Mouse (Mus musculus): ENCODE measurements around the gene Olr1. TPM values are rescaled to one million over a fixed set of nuclear protein-coding genes. Genes with fewer than 3 reads are reported as not detected.

Olr1 gene
- under 1 TPM in 1 of 4 experiments, not detected in 3; 0.48 TPM for total RNA-seq (2022)

DNA sequence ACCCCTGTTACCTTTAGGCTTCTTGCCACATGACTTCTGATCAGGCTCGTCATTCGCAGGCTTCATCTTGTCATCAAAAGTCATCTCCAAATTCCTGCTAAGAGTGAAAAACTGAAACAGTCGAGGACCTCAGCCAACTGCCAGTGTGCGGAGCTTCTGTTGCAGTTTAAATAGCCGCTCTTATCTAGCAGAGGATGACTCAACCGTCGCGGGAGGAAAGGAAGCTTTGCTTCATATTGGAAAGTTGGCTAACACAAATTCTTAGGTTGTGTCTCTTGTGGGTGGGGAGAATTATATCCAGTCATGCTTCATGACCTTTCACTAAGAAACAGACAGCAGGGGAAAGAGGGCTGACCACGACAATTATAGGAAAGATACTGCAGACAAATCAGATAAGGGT, at the start of gene Olr1:
Gene Olr1, minus strand, starts transcription at position 142 of the 400 bp plus-strand sequence.
- no peak for DNase-seq (ENCODE audit: low spot score in 2 of 2)

DNA sequence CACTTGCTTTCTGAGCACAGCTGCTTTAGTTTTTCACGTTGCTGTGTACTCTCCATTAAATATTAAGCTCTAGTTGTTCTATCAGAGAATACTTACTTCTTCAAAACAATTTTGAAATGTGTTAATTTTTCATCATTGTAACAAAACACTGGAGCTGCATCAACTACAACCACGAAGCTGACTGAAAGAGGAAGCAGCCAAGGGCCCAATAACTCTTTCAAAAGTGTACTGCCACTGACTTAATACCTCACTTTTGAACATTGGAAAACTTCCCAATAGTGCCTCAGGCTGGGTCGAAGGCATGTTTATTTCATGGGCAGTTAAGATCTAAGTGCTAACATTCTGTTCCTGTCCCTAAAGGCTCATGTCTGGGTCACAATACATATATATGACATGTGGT, 41.0 kb upstream of the Olr1 start:
- DNase-seq (ENCODE audit: low spot score in 2 of 2) = no peak

DNA sequence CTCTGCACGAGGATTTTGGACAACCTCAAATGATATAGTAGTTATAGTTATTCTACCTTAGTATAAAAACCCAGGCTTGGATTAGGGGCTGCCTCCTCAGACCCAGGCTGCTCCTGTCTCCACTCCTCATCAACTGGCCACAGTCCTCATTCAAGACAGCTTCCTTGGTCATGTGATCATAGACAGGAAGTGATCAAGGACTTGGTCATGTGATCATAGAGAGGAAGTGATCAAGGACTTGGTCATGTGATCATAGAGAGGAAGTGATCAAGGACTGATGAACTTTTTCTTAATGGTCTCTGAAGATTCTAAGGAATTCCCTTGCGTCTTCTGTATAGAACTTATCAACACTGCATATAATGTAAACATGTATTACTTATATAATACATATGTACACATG, 40.3 kb upstream of the Olr1 start:
- DNase-seq (ENCODE audit: low spot score in 2 of 2) = no peak

DNA sequence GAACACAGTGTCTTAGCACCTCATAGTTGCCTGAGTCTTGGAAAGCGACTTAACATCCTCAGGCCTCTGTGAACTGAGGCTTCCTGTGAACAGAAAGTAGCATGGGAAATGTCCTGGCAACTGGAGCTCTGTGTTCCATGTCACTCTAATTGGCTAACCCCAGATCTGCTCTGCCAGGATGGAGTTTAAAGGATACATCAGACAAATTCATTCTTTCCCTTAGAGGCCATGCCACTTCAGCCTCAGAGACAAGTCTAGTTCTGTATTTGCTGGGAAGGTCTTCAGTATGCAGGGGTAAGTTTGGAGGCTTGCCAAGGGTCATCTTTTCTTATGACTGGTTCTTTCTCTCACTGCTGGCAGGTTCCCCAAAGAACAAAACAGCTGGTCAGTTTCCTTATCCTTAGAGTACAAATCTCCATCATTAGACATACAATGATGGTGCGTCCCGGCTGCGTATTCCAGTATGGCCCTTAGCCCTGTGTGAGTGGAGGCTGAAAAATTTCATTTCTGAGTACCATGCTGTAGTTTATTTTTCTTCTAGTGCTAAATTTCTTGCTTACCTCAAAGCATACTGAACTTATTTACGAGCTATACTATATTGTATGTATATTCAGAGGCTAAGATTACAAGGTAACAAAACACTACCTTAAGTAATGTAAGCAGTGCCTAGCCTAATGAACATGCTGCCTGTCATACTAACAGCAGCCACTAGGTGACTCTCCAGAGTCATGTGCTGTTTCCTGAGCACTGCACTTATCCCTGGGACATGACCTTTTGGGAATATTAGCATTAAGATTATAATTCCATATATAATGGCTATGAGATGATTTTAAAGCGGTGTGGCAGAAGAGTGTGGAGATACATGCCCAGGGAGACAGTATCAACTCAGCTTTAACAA, 37.0 kb upstream of the Olr1 start:
- peak; percentile 20 to 49 for DNase-seq (ENCODE audit: low spot score in 2 of 2)

DNA sequence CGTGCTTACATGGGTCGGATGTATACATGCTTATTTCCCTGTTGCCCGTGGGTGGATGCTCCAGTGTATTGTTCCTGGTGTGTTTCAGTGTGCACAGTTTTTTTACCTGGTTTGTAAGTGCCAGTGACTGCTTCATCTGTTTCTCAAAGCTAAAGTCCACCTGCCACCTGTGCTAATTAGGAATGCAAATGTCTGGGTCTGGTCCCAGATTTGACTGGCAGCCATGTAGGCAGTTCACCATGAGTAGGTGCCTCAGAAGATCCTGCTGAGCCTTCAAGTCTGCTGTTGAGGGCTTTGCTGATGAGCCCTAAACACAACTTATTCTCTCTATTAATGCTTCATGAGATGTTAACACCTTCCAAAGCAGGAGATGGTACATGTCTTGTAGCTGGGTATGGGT, 35.6 kb upstream of the Olr1 start:
- DNase-seq (ENCODE audit: low spot score in 2 of 2) = no peak

DNA sequence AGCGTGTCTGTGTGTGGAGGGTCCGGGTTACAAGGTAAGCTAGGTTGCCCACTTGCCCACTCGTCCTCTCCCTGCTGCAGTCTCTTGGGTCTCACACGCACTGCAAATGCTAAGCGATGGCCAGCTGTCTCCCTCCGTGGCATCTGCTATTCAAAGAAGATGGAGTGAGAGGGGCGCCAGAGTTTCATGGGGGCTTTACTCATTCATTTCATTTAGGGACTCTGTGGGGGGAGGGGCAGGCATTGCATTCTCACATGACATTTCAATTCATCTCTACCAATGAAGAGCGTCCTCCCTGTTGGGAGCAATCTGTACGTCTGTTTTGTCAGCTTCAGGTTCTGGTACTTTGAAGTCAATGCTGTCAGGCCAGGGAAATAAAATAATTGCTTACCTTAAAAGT, 35.0 kb upstream of the Olr1 start:
- DNase-seq (ENCODE audit: low spot score in 2 of 2) = no peak

DNA sequence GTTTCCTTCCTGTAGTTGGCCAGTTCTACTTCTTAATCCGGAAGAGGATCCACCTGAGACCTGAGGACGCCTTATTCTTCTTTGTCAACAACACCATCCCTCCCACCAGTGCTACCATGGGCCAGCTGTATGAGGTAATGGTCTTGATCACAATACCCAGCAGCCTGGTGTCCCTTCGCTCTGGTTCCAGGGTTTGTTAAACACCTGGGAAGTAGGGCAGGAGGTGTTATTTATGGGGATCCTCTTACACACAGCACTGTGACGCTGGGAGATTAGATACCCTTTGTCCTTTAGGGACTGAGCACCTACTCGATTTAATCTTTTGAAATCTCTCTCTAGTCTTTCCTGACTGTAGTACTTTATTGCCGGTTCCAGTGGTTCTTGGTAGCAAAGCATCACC, 31.6 kb upstream of the Olr1 start:
- DNase-seq (ENCODE audit: low spot score in 2 of 2) = no peak

DNA sequence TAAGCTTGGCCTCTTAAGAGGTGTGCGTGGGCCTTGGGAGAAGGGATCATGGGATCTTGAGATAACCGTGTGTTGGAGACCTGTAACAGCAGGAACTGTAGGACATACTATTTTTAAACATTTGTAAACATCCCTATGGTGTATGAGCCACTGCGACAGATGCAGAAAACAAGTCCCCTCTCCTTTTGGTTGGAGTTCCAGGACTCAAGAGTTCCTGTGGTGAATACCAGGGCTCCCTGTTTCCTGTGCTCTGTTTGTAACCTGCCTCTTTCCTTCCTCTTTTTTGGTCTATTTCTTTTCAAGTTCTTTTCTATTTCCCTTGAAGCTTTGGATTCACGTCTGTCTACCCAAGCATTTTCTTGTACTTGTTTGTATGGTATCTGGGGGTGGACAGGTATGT, 28.8 kb upstream of the Olr1 start:
- no peak for DNase-seq (ENCODE audit: low spot score in 2 of 2)

DNA sequence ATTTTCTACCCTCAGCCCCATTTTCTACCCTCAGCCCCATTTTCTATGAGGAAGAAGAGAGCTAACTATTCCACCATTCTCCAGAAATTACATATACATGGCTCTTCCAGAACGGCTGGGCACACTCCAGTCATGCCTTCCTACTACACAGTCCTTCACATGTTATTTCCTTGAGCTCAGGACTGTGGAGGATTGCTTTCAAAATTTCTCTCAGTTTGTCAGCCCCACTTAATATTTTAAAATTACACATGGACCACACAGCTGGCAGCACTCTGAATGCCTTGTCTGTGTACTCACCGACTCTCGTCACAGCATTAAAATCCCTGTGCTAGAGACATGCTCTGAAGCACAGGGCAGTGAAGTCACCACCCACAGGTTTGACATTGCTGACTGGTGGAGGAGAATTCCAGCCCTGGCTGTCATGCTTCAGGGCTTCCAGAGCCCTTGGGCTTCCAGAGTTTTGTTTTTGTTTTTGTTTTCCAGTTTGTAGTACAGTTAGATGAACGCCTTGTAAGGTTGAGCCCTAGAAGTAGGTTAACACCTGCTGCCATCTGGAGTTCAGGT, 27.7 kb upstream of the Olr1 start:
- DNase-seq (ENCODE audit: low spot score in 2 of 2) = no peak

DNA sequence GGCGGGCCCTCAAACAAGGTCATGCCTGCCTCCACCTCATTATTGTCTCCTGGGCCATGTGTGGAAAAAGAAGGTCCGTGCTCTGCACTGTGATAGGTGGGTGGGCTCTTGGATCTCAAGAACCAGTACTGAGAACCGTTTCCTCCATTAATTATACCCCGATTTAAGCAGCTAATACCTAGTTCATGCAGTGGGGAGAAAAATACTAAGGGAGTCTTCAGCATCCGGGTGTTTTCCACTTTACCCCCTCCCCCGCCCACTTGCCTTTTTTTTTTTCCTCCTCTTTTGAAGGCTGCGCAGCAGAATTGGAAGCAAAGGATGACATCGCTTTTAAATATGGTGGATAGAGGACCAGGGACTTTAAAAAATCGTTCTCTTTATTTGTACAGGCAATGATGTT, 27.1 kb upstream of the Olr1 start:
- no peak for DNase-seq (ENCODE audit: low spot score in 2 of 2)

DNA sequence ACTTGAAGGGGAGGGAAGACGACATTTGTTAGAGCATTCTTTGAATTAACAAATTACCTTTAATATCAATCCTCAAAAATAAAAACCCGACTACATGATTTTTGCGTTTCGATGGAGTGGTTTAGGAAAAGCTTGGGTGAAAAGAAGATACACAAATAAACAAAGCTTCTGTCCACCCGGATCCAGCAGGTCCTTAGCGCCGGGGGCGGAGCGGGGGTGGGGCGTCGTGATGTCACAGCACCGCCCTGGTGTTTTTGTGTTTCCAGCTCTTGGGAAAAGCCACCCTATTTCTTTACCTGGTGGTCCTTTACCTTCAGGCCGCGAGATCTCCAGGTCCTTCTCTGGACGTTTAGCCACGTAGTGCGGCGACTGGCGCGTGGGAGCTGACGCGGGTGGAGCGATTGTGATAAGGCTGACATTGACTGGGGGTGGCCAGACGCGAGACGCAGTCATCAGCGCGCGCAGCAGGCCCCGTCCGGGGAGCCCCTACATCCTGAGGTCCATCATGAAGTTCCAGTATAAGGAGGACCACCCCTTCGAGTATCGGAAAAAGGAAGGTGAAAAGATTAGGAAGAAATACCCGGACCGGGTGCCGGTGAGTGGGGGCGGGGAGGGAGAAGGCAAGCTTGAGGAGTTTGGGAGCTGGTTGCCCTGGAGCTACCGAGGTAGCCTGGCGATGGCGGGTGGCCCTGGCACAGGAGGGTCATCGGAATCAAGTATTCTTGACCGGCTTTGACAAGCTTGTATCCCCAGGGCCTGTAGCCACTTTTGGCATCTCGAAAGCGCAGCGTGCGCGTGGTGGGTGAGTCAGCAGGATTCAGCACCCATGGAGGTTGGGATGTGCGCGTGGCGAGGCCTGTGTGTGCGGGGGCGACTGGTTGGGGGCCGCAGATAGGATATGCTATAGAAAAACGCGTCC, 26.2 kb upstream of the Olr1 start, which contains the start of gene Gabarapl1:
Gene Gabarapl1, plus strand, starts transcription at position 219 of the 919 bp plus-strand sequence.
- DNase-seq (ENCODE audit: low spot score in 2 of 2) = peak; percentile 74 to 76

DNA sequence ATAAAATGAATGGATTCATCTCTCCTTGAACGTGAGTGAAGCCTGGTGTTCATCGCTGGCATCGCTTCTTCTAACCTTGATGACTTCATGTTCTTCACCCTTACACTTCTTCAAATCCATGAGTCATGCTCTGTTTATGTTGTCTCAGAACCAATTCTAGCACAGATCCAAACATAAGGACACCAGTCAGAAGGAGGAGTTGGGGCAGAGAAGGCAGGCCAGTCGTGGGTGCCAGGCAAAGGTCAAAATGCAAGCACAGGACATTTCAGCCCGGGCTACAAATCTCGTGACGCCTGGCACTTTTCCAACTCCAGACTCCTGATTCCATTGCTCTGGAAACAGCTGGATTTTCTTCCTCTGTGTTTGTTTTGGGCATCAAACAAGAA, 25.6 kb upstream of the Olr1 start:
- DNase-seq (ENCODE audit: low spot score in 2 of 2) = peak; percentile 43 to 55

DNA sequence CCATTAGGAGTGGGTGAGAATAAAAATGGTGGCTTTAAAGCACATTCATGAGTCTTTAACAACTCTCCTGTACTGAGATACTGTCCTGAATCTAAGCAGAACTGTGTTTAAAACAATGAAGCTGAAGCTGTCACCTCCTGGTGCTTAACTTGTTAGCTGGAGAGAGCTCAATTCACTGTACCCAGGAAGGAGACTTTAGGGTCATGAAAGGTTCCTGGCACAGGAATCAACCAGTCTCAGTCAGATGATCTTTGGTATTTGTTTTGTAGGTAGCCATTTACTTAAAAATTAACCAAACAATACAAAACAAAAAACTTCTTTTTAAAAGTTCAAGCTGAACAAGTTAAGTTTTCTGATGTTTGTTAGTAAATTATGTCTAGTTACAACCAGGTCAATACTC, 23.3 kb upstream of the Olr1 start:
- no peak for DNase-seq (ENCODE audit: low spot score in 2 of 2)

DNA sequence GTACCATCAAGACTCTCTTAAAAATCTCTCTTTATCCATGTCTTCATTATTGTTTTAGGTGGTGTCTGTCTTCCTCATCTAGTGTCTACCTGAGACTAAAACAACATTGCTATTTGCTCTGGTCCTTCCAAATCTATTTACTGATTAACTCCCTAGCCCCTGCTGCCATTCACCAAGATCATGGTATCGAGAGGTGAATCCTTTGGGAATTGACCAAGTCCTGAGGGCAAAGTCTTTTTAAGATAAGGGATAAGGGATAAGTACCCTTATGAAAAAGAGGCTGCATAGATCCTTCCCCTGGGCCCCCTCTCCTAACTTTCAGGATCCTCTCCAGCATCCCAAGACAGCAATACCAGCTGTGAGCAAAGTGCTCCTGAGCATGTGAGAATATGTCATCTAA, 22.6 kb upstream of the Olr1 start:
- no peak for DNase-seq (ENCODE audit: low spot score in 2 of 2)

DNA sequence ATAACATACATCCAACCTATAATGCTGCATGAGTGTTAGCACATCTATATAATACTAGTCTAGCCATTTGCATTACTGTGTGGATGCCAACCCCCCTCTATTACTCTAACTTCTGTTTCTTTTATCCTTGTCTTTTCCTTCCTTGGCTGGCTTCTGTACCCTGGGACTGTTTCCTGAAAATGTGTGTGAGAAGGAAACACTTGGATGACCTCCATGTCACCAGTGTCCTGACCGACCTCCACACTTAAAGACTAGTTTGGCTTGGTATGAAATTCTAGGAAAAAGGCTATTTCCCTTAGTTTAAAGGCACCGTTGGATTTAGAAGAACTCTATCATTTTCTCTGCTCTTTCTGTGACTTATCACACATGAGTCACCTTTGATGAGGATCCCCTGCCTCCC, 20.5 kb upstream of the Olr1 start:
- DNase-seq (ENCODE audit: low spot score in 2 of 2) = no peak

DNA sequence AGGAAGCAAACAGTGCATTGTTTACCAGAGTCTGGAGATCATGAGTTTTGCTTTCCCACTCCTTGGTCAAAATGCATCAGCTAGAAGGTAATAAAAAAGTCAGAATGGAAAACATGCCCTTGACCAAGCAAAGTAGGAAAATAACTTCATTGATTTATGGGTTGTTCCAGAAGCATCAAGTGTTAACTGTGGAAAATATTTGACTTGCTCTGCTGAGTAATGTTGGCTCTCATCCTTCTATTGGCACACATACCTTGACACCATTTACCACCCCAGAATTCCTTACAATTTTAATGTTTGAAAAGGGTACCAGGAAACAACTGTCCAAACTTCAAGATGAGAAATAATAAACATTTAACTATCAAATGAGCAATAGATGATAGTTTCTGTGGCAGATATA, 19.1 kb upstream of the Olr1 start:
- no peak for DNase-seq (ENCODE audit: low spot score in 2 of 2)

DNA sequence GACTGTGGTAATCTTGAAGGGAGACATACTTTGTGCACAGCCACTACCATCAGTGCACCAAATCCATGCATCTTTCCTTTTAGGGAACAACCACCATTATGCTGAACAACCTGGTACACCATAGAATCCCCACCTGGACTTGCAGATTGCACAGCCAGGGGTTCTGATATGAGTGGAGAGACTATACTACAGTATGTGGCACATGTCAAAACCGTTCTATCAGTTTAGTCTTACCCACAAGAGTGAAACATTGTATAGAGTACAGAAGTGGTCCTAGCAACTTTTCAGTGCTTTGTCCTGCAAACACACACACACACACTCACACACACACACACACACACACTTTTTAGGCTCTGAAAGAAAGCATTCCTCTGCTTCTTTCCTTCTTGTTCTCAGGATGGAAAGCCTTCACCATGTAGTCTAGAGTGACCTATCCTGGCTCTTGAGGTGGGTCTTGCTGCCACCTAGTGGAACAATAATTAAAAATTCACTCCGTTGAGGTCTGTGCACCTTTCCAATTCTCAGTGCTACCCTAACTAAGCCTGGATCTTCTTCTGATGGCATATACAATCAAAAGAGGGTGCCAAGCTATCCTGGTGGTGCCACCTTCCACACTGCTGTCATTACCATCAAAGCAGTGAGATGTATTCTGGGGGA, 10.9 kb upstream of the Olr1 start:
- no peak for DNase-seq (ENCODE audit: low spot score in 2 of 2)

DNA sequence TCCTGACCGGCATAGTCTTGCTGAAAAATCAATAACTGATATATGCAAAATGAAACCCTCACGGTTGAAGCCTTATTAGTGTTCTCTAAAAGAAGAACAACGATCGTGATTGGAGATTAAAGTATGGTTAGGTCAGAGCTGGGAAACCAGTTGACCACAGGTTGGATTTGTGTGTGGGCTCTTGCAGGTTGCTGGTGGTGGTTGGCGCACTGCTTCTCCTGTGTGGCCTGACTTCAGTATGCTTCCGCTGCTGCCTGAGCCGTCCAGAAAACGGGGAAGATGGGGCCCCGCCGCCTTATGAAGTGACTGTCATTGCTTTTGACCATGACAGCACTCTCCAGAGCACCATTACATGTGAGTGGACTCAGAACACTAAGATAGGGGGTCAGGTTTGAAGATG, 9.4 kb upstream of the Olr1 start:
- DNase-seq (ENCODE audit: low spot score in 2 of 2) = no peak

DNA sequence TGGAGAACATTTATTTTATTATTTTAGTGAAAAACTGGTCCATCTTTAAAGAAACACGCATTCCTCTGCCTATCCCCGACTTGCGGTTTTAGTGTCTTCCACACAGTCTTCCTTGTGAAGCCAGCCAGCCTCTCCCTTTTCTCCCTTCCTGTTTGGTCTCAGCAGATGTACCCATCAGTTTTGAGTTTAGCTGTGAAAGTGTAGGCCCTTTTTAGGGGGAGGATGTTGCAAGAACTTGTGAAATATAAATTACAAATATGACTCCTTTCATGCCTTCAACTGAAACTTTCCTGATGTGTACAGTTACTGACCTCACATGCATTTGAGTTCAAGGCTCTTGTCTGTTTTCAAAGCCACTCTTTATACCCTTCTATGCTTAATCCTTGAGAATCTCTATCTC, 8.1 kb upstream of the Olr1 start:
- DNase-seq (ENCODE audit: low spot score in 2 of 2) = no peak

DNA sequence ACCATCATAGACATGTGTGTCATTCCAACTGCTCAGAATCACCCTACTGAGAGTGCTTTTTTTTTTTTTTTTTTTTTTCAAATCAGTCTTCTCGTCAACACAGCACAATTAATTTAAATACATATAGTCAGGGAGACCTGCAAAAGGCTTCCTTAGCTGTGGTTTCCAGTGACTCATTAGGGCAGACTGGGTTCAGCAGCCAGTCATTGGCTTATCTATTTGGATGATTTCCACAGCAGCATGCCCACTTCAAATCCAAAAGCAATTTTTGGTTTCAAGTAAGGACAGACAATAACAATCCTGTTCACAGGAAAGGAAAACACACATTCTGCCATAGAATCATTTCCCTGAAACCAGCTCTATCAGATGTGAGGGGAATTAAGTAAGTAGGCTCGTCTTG, 7.4 kb upstream of the Olr1 start:
- DNase-seq (ENCODE audit: low spot score in 2 of 2) = no peak

DNA sequence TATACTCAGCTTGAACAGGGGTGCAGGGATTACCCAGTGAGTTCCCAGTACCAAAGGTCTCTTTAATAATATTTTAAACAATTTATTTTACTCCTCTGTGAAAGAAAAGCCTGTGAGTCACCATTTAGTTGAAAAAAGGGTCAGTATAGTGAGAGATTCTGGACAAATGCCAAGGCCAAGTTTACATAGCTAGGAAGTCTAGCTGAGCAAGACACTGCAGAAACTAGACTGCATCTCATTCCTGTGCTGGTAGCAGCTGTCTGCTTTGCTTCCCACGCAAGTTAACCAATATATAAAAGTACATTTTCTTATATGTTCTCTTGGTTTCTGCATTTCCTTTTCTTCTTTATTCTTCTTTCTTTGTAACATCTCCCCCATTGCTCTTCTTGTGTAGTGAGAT, 6.4 kb upstream of the Olr1 start:
- no peak for DNase-seq (ENCODE audit: low spot score in 2 of 2)

DNA sequence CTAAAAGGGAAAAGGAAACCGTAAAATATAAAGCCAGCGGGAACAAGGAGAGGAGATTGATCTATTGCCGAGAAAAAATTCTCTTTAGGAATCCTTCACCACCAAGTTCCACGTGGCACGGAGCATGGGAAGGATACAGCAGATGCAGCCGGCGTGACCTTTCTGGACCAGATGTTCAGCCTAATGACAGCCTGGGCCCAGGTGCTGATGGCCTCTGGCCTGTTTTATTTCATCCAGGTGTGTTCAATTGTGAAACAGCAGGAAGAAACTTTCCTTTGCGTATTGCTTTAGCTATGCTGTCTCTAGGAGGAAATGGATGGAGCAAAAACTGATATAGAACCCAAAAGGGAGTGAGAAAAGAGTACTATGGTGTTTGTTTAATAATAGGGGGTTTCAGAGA, 5.9 kb upstream of the Olr1 start:
- DNase-seq (ENCODE audit: low spot score in 2 of 2) = no peak
